Mouse (Mus musculus): ENCODE data around the gene P2rx2. TPM values are rescaled to one million over a fixed set of nuclear protein-coding genes. Genes with fewer than 3 reads are reported as not detected.

P2rx2 gene
- polyA plus RNA-seq, 1 experiment from 2014 or later = 0.74 TPM

DNA sequence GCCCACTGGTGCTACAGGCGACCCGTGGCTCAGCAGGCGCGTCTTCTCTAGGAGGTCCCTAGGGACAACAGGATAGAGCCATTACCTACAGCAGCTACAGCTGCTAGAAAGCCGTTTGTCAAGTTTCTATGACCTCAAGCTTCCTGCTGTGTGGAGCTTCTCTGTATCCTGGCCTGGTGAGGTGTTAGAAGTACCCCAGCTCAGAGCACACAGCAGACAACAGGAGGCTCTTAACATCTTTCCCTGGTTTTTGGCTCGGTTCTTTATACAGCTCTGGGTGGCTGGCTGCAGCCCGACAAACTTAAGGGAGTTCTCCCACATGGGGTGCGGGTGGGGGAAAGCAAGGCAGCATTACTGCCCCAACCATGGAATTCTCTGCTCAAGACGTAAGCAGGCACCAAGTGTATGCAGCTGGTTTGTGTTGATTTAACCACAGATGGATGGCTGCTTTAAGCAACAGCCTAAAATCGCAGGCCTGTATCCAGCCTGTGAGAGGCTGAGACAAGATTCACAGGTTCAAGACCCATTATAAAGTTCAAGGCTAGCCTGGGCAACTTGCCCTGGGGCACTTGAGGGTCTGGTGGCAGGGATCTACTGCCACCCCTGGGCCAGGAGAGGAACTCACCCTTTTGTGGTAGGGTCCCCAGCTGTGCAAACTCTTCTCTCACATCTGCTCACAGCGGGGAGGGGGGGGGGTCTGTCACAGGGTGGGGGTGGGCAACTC lies 21.0 kb upstream of the P2rx2 start:
- Histone ChIP-seq H3K27ac (peak overlapping the region; percentile 77), H3K4me3 (peak overlapping the region; percentile 61), H3K36me3 (replicated peaks) (peaks cover 64% of the 10 kb centered on the region), H3K4me1 (peaks cover 20% of the 10 kb centered on the region), H3K27me3 (ENCODE audit: poor library complexity, severe bottlenecking) (peaks cover 42% of the 10 kb centered on the region), H3K9me3 (no peaks in the 10 kb centered on the region)
- WGBS = 36% methylated on average over 11 of the region's 11 CpGs
- DNase-seq (ENCODE audit: extremely low spot score, low spot score) = no peak

DNA sequence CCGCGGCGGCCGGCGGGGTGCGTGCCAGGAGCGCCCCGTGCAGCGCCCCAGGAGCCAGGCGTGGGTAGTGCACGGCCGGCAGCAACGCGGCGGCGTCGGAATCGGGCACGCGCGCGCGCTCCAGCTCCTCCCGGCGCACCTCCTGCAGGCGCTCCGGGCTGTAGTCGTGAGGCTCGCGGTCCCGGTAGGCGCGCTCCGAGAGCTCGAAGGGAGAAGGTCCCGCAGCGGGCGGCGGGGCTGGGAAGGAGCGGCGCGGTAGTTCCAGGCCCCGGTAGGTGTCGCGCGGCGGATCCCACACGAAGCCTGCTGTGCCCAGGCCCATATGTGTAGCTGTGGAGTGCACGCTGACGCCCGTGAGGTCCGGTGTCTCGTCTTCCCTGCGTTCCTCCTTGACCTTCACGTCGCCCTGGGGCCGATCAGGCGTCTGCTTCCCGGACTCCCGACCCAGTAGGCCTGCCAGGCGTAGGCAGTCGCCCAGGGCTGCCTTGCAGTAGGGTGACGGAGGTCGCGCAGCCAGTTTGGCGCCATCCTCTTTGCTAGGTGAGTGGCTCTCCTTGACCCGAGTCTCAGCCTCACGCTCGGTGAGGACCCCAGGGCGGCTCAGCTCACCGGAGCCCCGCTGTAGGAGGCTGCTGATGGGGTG lies 20.3 kb upstream of the P2rx2 start:
- 2% methylated on average over 72 of the region's 72 CpGs for WGBS
- peak; percentile 68 for DNase-seq (ENCODE audit: extremely low spot score, low spot score)
- peak overlapping the region; percentile 61 for H3K4me3 ChIP-seq
- peaks cover 20% of the 10 kb centered on the region for H3K4me1 ChIP-seq
- peaks cover 57% of the 10 kb centered on the region for H3K36me3 ChIP-seq (replicated peaks)
- H3K27me3 ChIP-seq (ENCODE audit: poor library complexity, severe bottlenecking) = peaks cover 42% of the 10 kb centered on the region
- peak overlapping the region; percentile 77 for H3K27ac ChIP-seq
- no peaks in the 10 kb centered on the region for H3K9me3 ChIP-seq

DNA sequence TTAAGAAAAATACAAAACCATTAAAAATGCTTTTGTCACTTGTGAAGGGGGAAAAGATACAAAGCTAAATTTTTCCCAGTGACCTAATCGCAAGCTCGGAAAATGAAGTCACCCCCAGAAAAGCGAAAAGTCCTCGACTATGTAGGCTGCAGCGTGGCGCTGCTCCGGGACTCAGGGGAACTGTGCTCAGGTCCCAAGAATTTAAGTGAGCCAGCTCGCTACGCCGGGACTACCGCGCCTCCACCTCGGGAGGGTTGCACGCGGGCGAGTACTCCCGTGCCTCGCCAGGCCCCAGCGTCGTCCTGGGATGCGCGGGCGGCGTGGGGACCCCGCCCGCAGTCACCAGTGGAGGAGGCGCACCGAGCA lies 19.8 kb upstream of the P2rx2 start:
- WGBS = 3% methylated on average over 28 of the region's 28 CpGs
- Histone ChIP-seq H3K4me3 (peak overlapping the region; percentile 61), H3K4me1 (peaks cover 20% of the 10 kb centered on the region), H3K9me3 (no peaks in the 10 kb centered on the region), H3K36me3 (replicated peaks) (peaks cover 53% of the 10 kb centered on the region), H3K27ac (peak overlapping the region; percentile 77), H3K27me3 (ENCODE audit: poor library complexity, severe bottlenecking) (peaks cover 42% of the 10 kb centered on the region)
- DNase-seq (ENCODE audit: extremely low spot score, low spot score) = no peak

DNA sequence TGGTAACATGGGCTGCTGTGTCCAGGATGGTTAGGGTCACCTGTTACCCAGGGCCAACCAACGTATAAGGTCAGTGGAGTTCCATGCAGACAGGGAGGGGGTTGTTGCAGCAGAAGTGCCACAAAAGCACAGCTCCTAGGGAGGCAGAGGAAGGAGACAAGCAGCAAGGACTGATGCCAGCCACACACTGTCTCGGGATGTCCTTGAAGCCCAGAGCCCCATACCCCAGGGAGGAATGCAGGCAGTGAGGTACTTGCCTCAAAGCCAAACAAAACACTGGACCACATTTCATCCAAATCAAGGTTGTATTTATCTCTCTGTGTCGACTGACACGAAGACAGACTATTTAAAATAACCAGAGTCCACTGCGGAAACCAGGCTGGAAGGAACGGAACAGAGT lies 18.5 kb upstream of the P2rx2 start:
- 88% methylated on average over 6 of the region's 6 CpGs for WGBS
- Histone ChIP-seq H3K27me3 (ENCODE audit: poor library complexity, severe bottlenecking) (peaks cover 48% of the 10 kb centered on the region), H3K36me3 (replicated peaks) (peaks cover 41% of the 10 kb centered on the region), H3K9me3 (no peaks in the 10 kb centered on the region), H3K4me1 (peaks cover 20% of the 10 kb centered on the region), H3K4me3 (no peak overlapping the region), H3K27ac (no peak overlapping the region)
- DNase-seq (ENCODE audit: extremely low spot score, low spot score) = no peak

DNA sequence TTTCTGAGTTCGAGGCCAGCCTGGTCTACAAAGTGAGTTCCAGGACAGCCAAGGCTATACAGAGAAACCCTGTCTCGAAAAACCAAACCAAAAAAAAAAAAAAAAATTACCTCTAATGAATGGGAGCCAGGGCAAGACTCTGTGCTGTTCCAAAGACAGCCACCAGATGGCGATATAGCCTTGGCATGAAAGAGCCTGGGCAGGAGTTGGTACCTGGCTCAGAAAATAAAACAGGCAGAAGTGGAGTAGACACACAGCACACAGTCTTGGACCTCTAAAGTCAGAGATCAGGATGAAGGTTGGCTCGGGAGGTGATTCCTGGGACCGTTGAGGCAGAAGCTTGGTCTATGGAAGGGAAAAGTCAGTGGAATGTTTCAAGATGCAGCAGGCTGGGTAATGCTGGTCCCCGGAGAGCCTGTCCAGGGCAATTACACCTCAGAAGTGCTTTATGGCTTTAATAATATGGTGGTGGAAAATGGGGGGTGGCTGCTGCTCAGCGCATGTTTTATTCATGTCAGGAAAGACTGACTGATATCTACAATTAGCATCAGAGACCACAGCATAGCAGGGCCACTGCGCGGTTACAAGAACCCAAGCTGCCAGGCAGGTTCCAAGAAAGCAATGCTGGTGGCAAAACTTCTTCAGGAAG lies 14.6 kb upstream of the P2rx2 start:
- Histone ChIP-seq H3K4me3 (no peak overlapping the region), H3K9me3 (no peaks in the 10 kb centered on the region), H3K27me3 (ENCODE audit: poor library complexity, severe bottlenecking) (peaks cover 53% of the 10 kb centered on the region), H3K4me1 (peaks cover 7% of the 10 kb centered on the region; the same call in 1 of the 2 replicates), H3K36me3 (replicated peaks) (peaks cover 12% of the 10 kb centered on the region), H3K27ac (no peak overlapping the region)
- 44% methylated on average over 9 of the region's 9 CpGs for WGBS
- DNase-seq (ENCODE audit: extremely low spot score, low spot score) = peak; percentile 83

DNA sequence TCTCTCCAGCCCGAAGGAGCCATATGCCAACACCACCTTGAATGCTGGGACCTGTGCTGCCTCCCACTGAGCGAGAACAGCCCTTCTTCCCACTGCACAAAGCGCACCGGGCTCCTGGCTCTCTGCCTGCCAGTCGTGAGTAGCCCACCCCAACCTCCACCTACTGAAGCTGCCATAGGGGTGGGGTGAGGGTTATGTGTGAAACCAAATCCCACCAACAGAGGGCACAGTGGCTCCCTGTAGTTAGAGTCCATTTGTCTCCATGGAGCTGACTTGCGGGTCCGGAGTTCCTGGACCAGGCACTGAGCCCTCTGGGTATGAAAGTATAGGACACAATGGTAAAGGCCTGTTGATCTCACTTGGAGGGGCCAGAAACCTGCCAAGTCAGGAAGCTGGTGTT lies 11.7 kb upstream of the P2rx2 start:
- peak; percentile 55 for DNase-seq (ENCODE audit: extremely low spot score, low spot score)
- WGBS = 20% methylated on average over 7 of the region's 7 CpGs
- no peaks in the 10 kb centered on the region for H3K36me3 ChIP-seq (replicated peaks)

DNA sequence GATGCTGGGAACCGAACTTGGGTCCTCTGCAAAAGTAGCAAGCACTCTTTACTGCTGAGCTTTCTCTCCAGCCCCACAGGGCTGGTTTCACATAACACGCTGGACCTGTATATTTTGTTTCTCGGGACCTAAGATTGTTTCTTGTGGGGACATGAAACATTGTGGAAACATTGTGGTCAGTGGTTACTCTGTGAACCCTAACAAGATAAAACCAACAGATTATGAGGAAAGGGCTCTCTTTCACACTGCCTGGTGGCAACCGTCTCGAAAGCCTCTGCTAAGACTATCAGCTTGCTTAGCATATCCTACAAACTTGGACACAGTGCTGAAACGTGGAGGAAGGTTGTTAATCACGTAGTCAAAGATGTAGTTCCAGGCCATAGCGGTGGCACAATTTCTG lies 4.0 kb upstream of the P2rx2 start:
- no peak overlapping the region for H3K27ac ChIP-seq
- H3K9me3 ChIP-seq = no peaks in the 10 kb centered on the region
- no peak for DNase-seq (ENCODE audit: extremely low spot score, low spot score)
- H3K36me3 ChIP-seq (replicated peaks) = no peaks in the 10 kb centered on the region
- 90% methylated on average over 8 of the region's 8 CpGs for WGBS
- H3K27me3 ChIP-seq (ENCODE audit: poor library complexity, severe bottlenecking) = peaks cover 33% of the 10 kb centered on the region
- no peak overlapping the region for H3K4me3 ChIP-seq
- H3K4me1 ChIP-seq = peaks cover 24% of the 10 kb centered on the region

More for the DNA sequence above, 11.7 kb upstream of the P2rx2 start:
- Histone ChIP-seq H3K4me3 (no peak overlapping the region), H3K4me1 (peaks cover 15% of the 10 kb centered on the region), H3K27ac (no peak overlapping the region), H3K27me3 (ENCODE audit: poor library complexity, severe bottlenecking) (peaks cover 38% of the 10 kb centered on the region), H3K9me3 (no peaks in the 10 kb centered on the region)

DNA sequence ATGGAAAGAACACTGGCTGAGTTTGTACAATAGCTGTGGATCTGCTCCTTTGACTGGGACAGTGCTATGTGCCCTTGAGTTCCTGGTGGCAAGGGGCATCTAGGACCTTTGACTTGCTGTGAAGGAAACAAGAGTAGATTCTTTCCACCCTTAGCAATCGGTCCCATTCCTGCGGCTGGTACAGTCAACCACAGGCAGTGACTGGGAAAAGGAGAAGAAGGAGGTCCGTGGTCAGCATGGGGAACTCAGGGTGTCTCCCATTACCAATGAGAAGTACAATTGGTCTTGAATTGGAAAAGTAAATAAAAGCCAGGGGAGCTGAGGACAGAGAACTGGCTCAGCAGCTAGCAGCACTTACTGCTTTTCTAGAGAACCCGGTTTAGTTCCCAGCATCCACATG lies 2.5 kb upstream of the P2rx2 start:
- Histone ChIP-seq H3K9me3 (no peaks in the 10 kb centered on the region), H3K4me3 (no peak overlapping the region), H3K36me3 (replicated peaks) (peaks cover 4% of the 10 kb centered on the region; the same call in 1 of the 2 replicates), H3K27me3 (ENCODE audit: poor library complexity, severe bottlenecking) (peaks cover 48% of the 10 kb centered on the region), H3K27ac (no peak overlapping the region), H3K4me1 (peaks cover 22% of the 10 kb centered on the region)
- WGBS = 85% methylated on average over 4 of the region's 4 CpGs
- DNase-seq (ENCODE audit: extremely low spot score, low spot score) = no peak

DNA sequence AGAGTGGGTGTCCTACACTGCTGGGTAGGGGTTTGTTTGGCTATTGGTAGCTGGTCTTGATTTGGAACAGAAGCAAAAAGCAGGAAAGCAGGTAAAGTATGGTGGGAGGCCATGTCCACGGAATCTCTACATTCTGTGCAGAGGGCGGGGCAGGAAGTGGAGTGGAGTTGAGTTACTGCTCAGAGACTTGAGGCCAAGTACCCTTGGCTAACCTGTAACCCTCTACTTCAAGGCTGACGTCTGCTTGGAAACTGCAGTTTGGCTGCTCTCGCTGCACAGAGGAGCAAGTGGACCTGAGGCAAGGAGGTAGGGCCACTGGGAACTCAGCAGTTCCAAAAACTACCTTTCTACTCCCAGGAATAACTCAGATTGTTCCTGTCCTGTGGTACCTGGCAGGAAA lies 1.5 kb upstream of the P2rx2 start, which contains the start of gene Lrcol1:
Gene Lrcol1, plus strand, starts transcription at position 207 of the 400 bp plus-strand sequence.
- 82% methylated on average over 4 of the region's 4 CpGs for WGBS
- Histone ChIP-seq H3K4me1 (peaks cover 17% of the 10 kb centered on the region), H3K27ac (no peak within 1 kb of the TSS), H3K36me3 (replicated peaks) (peaks cover 13% of the 10 kb centered on the region), H3K27me3 (ENCODE audit: poor library complexity, severe bottlenecking) (peaks cover 49% of the 10 kb centered on the region), H3K4me3 (no peak within 1 kb of the TSS), H3K9me3 (no peaks in the 10 kb centered on the region)
- DNase-seq (ENCODE audit: extremely low spot score, low spot score) = no peak

DNA sequence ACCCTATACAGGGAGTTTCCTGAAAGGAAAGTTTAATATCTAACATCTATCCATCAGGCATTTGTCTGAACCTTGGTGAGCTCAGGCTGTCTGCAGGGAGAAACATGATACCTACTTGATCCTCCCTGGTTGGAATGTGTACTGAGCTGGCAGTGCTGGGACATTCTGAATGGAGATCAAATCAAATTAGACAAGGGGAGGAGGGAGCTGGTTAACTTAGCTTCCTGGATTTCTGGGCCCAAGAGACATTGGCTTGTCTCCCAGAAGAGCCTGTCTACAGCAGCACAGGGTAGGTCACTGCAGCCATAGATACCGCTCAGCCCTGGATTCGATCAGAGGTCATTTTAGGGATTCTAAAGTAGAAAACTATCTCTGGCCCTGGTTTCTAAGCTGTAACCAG lies 4.2 kb downstream of the P2rx2 start:
- H3K4me3 ChIP-seq = no peak overlapping the region
- peaks cover 33% of the 10 kb centered on the region for H3K27me3 ChIP-seq (ENCODE audit: poor library complexity, severe bottlenecking)
- peaks cover 17% of the 10 kb centered on the region for H3K4me1 ChIP-seq
- no peaks in the 10 kb centered on the region for H3K9me3 ChIP-seq
- H3K36me3 ChIP-seq (replicated peaks) = peaks cover 71% of the 10 kb centered on the region
- no peak for DNase-seq (ENCODE audit: extremely low spot score, low spot score)
- WGBS = 82% methylated on average over 2 of the region's 2 CpGs
- H3K27ac ChIP-seq = no peak overlapping the region

DNA sequence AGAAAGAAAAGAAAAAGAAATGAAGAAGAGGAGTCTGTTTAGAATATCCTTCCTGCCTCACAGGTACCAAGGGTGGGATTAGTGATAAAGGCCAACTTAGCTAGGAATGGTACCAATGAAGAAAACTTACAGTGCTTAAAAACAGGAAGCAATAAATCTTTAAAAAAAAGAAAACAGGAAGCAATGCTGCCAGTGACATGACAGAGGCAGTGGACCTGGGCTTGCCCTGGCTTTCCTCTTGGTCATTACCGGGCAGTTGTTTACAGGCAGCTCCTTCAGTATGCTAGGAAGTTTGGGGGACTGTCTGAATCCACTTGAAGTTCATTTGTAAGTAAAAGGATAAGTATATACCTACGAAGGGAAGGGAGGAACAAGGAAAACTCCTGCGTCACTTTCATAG lies 12.5 kb downstream of the P2rx2 start:
- Histone ChIP-seq H3K27me3 (ENCODE audit: poor library complexity, severe bottlenecking) (no peaks in the 10 kb centered on the region), H3K4me1 (no peaks in the 10 kb centered on the region), H3K27ac (no peak overlapping the region), H3K4me3 (no peak overlapping the region), H3K9me3 (no peaks in the 10 kb centered on the region), H3K36me3 (replicated peaks) (peaks cover 97% of the 10 kb centered on the region)
- DNase-seq (ENCODE audit: extremely low spot score, low spot score) = no peak
- 90% methylated on average over 3 of the region's 3 CpGs for WGBS

DNA sequence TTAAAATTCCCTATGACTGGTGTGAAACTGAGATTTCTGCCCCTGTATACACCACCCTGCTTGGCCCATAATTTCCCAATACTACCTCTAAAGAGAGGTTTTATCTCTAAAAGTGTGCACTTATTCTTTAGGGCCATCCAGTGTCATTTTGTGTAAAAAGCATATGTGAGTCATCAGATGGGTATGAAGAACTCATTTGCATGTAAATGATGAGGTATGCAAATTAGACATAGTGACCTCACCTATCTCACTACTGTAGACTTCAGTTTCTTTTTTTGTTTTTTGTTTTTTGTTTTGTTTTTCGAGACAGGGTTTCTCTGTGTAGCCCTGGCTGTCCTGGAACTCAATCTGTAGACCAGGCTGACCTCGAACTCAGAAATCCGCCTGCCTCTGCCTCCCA lies 29.9 kb downstream of the P2rx2 start:
- H3K27ac ChIP-seq = no peak overlapping the region
- 97% methylated on average over 3 of the region's 3 CpGs for WGBS
- no peak overlapping the region for H3K4me3 ChIP-seq
- no peaks in the 10 kb centered on the region for H3K27me3 ChIP-seq (ENCODE audit: poor library complexity, severe bottlenecking)
- no peaks in the 10 kb centered on the region for H3K4me1 ChIP-seq
- H3K9me3 ChIP-seq = no peaks in the 10 kb centered on the region
- peaks cover 97% of the 10 kb centered on the region for H3K36me3 ChIP-seq (replicated peaks)
- no peak for DNase-seq (ENCODE audit: extremely low spot score, low spot score)

DNA sequence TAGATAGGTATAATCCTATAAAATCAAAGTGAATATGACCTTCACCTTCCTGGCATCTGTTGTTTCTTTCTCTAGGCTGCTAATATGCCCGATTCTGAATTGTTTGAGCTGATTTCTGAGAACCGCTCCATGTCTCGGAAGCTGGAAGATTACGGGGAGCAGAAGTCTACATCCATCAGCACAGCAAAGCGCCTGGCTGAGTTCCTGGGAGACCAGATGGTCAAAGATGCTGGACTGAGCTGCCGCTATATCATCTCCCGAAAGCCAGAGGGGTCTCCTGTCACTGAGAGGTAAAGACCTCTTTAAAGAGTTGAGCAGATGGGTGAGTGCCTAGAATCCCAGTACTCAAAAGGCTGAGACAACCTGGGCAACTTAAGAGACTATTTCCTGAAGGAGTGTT lies 34.2 kb downstream of the P2rx2 start:
- Histone ChIP-seq H3K9me3 (no peaks in the 10 kb centered on the region), H3K4me1 (no peaks in the 10 kb centered on the region), H3K36me3 (replicated peaks) (peaks cover 100% of the 10 kb centered on the region), H3K27me3 (ENCODE audit: poor library complexity, severe bottlenecking) (no peaks in the 10 kb centered on the region), H3K4me3 (no peak overlapping the region), H3K27ac (no peak overlapping the region)
- 95% methylated on average over 7 of the region's 7 CpGs for WGBS
- DNase-seq (ENCODE audit: extremely low spot score, low spot score) = no peak
